Mouse (Mus musculus) neural tube, embryonic 10.5 days (tissue): ENCODE results near the gene Cdyl.

Experiments used
- DNase-seq: peaks from one replicate; pipeline ENCODE4 v3.0.0-alpha.2; 2017; ENCODE audit warnings: low spot score; ENCODE audit errors: extremely low spot score

Cdyl gene

DNA sequence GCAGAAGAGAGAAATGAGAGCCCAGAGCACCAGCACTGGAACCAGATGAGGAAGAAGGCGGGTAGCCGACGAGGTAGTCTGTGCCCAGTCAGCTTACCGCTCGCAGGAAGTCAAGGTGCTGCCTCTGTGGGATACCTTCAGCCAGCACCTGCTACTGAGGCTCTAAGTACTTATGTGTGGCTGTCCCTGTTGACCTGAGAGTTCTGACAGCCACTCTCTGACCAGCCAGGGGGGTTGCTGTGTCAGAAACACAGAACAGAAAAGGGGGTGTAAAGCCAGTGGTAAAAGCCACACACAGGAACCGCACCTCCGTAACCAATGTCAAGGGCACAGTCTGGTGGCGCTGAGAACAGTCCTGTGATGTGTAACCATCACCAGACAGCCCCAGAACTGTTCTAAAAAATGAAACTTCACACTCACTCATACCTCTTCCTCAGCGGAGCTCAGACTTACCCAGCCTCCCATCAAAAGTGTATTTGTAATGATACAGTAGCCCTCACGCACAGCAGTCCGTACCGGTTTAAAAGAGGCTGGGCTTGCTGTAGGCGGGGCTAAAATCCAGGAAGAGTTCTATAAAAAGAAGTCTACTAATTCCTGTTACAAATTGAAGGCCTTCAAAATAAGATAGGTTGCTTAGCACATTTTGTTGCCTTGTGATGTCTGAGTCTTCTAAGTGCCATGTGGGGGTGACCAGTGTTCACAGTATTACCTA, 138.3 kb downstream of the Cdyl start:
- no peak for DNase-seq

DNA sequence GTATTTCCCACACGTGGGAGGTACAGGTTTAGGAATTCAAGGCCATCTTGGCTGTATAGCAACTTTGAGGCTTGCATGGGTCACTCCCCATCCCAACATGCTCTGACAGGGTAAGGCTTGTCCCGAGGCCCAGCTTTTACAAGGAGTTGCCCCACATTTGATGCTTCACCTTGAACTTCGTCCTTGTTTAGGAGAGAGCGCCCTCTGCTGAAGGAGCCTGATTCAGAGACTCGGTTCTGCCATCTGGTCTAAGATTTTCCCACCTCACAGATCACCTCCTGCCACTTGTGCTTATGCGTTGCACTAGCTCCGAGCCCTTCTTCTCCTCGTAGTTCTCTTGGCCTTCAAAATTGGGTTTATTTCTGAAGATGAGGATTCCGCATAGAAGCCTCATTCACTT, 139.0 kb downstream of the Cdyl start:
- DNase-seq: no peak

DNA sequence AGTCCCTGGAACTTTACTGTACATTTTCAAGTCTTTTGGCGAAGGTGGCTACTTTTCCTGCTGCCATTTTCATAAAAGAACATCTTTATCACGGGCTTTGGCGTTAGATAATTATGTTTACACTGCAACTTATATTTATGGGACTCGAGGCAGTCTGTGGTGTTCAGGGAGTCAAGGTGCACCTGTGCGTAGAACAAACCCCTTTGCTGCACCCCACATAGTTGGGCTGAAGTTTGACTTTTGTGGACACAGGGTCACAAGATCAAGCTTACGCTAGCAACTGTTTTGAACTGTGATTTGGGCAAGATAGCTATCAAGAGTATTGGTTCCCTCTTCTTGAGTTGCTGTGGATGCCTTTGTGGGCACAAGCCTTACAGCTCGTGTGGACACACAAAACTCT, 140.6 kb downstream of the Cdyl start:
- DNase-seq: no peak

- no peak for DNase-seq
Observed at GRCm38 (mm10) chr13:35805727-35806126, 146.1 kb downstream of the Cdyl start.

- no peak for DNase-seq
Observed at GRCm38 (mm10) chr13:35806165-35806564, 146.5 kb downstream of the Cdyl start.

DNA sequence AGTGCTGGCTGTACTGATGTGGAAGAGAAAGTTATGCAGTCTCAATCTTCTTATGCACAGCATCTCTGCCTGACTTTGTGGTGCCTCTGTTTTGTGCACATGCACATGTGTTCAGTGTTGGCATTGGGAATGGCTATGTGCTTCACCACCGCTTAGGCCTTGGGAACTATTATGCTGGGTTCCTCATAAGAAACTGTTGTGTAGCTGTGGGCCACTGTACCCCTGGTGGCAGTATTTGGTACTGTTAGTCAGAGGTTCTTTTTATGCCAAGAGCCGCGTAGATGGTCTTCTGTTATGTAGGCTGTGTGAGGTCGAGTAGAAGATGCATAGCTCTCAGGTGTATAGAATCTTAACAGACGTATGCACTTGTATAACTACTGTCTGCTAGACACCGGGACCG, 147.4 kb downstream of the Cdyl start:
- DNase-seq: no peak

GRCm38 (mm10) chr13:35807525-35807924, 147.9 kb downstream of the Cdyl start:
- no peak for DNase-seq

DNA sequence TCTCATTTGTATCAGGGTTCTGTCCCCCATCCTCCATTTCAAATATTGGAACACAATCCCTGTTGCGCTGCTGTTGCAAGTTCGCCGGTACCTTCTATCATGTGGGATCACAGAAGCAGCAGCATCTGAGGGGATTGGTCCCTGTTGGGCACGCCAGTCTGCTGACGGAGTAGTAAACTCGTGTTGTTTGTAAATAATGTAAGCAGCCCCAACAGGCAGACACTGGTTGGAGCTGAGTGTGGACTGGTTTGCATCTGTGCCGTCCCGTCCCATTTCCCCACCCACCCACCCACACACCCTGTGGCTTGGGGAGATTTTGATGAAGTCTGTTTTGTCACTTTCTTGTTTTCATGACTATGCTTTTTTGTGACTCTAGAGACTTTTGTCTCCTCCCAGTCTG, 148.3 kb downstream of the Cdyl start:
- DNase-seq: no peak

- no peak for DNase-seq
Observed at GRCm38 (mm10) chr13:35809252-35810159, 149.9 kb downstream of the Cdyl start.

DNA sequence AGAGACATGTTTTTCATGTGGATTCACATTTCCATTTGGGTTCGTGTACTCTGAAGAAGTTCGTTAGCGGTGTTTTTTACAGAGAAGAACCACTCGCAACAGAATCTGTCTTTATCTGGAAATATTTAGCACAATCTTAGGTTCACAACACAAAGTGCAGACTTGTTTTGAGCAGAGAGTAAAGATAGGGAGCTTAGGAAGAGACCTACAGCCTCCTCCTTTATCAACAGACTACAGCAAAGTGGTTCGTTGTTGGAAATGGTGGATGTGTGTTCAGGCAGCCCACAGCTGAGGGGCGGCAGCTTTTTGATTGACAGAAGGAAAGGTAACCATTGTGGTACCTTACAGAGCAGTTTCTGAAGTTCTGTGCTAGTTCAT, 150.5 kb downstream of the Cdyl start:
- DNase-seq: no peak

DNA sequence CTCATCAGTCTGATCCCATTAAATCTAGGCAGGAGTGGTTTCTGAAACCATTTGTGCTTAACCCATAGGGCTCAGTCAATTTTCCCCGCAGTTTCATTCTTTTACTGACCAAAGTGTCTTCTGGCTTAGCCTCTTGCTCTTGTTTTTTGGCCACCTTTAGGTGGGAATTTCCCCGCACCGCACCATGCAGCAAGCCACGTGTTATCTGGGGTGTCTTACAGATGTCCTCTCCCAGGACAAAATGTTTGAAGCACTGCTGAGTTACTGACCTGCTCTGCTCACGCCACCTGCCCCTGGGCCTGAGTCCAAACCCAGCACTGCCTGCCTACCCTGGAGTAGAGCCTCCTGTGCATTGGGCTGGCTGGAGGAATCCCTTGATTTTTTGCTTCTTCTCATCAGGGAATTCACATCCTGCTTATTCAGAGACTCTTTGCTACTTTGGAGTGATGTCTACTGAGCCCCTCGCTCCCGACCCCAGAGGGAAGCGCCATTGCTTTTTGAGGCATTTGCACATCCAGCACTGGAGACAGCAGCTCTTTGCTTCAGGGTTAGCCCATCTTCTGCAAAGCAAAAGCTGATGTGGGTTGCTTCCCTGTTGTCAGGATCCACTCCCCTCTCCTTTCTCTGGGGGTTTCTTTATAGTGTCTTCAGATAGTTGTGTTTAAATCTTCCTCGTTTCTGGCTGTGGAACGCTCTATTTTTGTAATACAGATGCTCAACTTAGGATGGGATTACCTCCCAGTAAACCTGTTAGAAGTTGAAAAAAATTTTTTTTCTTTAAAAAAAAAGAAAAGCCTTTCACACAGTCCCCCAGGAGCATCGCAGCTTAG, 151.9 kb downstream of the Cdyl start:
- DNase-seq: no peak

GRCm38 (mm10) chr13:35812191-35812440, 152.5 kb downstream of the Cdyl start:
- no peak for DNase-seq

- no peak for DNase-seq
Observed at GRCm38 (mm10) chr13:35813348-35814127, 153.9 kb downstream of the Cdyl start.

DNA sequence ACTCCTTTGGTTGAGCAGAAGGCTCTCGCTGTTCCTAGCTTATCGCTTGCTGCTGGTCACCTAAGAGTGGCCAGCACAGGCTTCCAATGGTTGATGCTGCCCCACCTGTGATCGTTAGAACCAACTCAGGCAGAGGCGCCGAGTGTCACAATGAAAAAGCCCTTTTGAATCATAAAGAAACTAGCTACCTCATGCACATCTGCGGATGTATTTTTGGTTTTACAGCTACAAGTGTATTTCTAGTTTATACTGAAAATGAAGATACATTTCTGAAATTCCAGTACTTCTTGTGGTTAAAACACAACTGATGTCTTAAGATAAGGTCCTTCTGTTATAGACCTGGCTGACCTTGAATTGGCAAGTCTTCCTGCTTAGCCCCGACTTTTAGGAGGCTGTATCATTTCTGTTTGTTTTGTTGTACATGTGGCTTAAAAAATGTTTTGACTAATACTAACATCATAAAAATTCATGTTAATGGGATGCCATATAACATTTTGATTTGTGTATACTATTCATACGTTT, 155.6 kb downstream of the Cdyl start:
- DNase-seq: no peak

GRCm38 (mm10) chr13:35815782-35816368, 156.2 kb downstream of the Cdyl start:
- DNase-seq: no peak

DNA sequence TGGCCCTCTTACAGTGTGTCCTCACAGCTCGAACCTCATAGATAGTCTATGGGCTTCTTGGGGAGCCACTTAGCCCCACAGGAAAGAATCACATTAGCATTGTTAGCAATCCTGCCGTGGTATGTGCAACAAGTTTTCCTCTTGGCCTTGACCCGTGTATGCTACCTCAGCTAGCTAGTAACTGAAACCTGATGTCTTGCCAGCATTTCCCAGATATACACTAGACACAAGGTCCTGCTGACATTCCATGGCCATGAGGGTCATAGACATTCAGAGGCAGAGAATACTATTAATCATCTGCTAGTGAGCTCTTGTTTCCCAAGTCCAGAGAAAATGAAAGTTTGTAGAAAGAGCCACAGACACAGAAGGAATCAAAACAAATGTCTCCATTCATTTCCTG, 158.0 kb downstream of the Cdyl start:
- no peak for DNase-seq

DNA sequence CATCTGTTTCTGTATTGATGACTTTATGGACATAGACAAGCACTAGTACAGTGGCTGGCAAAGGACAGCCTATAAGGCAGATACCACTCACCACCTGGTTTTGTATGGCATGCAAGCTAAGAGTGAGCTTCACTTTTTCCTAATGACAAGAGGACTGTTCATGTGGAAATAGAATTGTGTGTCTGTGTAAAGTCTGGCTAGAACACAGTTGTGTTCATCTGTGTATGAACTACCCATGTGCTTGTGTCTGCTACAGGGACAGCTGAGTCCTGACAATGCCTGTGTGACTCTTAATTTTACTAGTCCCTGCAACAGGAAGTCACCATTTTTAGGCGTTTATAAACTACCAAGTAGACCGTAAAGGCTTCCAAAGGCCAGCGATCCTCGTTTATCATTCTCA, 158.4 kb downstream of the Cdyl start:
- no peak for DNase-seq

- DNase-seq: no peak
Observed at GRCm38 (mm10) chr13:35821821-35822454, 162.3 kb downstream of the Cdyl start.

DNA sequence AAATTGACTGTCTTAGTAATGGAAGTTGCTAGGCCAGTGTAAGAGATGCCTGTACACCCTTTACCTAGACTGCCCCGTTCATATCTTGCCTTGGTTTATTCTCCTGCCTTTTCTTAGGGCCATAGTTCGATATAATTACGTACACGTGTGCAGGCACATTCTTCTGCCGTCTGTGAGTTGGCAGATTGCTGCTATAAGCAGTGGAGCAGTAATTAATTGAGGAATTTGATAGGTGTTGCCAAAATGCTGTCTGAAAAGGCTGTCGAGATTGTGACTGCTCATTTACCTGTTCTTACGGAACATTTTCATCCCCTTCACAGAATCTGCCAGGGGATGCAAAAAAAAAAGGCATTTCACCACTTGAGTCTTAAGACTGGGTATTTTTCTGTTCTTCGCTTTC, 163.2 kb downstream of the Cdyl start:
- DNase-seq: no peak

DNA sequence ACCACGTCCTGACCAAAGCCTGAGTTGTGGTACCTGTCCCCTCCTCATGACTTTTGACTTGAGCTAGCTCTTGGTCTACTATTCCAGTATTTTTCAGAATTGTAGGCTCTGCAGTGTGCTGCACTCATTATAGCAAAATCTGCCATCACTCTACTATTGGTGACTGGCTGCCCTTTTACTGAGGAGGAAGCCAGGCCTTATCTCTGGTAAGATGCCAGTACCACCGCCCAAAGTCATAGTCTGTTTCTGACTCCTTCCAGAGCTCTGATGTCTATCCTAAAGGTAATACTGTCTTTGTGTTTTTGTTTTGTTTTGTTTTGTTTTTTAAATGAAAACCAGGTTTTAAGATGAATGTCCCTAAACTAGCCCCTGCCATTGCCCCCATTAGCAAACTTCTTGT, 166.0 kb downstream of the Cdyl start:
- DNase-seq: no peak
